Mouse (Mus musculus) T-helper 1 cell (primary cell): ENCODE measurements around the gene Nr4a1.

ENCODE experiments used
- in situ Hi-C: fragments of 300-600 bp; cut with MboI, MseI; formaldehyde crosslinking; loops from one replicate; pipeline ENCODE4 v1.15.1; 2025; ENCODE audit warnings: high pct_unique_total_duplicates

The Nr4a1 gene

GRCm38 (mm10) chr15:101283183-101283910 lies 29.3 kb downstream of the Nr4a1 start:
- in situ Hi-C loops, result no loop called here

GRCm38 (mm10) chr15:101283911-101284750 lies 30.1 kb downstream of the Nr4a1 start, which contains the start of gene Atg101:
Gene Atg101 (plus strand): TSS chr15:101284272.
- in situ Hi-C loops, result no loop called here

GRCm38 (mm10) chr15:101286129-101286770 lies 32.2 kb downstream of the Nr4a1 start:
- in situ Hi-C loops, result no loop called here

- in situ Hi-C loops, result no loop called here
These were observed 33.3 kb downstream of the Nr4a1 start for GRCm38 (mm10) chr15:101287361-101287760.

- in situ Hi-C loops, result no loop called here
These were observed 36.3 kb downstream of the Nr4a1 start for GRCm38 (mm10) chr15:101290354-101290753.

- in situ Hi-C loops, result no loop called here
These were observed 37.9 kb downstream of the Nr4a1 start for GRCm38 (mm10) chr15:101292012-101292411.

GRCm38 (mm10) chr15:101293025-101293621 lies 39.1 kb downstream of the Nr4a1 start, which contains the start of gene 6030408B16Rik:
Gene 6030408B16Rik (plus strand): TSS chr15:101293212.
- in situ Hi-C loops, result no loop called here

GRCm38 (mm10) chr15:101294028-101294894 lies 40.2 kb downstream of the Nr4a1 start:
- in situ Hi-C loops, result no loop called here

- in situ Hi-C loops, result no loop called here
These were observed 41.0 kb downstream of the Nr4a1 start for GRCm38 (mm10) chr15:101295106-101295505.

GRCm38 (mm10) chr15:101295616-101296015 lies 41.5 kb downstream of the Nr4a1 start:
- in situ Hi-C loops, result no loop called here

GRCm38 (mm10) chr15:101296091-101296490 lies 42.0 kb downstream of the Nr4a1 start:
- in situ Hi-C loops, result no loop called here

- in situ Hi-C loops, result no loop called here
These were observed 43.9 kb downstream of the Nr4a1 start for GRCm38 (mm10) chr15:101297988-101298387.

- in situ Hi-C loops, result no loop called here
These were observed 44.5 kb downstream of the Nr4a1 start for GRCm38 (mm10) chr15:101298550-101298949.

- in situ Hi-C loops, result no loop called here
These were observed 45.5 kb downstream of the Nr4a1 start for GRCm38 (mm10) chr15:101299480-101299960.

- in situ Hi-C loops, result no loop called here
These were observed 46.1 kb downstream of the Nr4a1 start for GRCm38 (mm10) chr15:101300128-101300527.

- in situ Hi-C loops, result no loop called here
These were observed 48.1 kb downstream of the Nr4a1 start for GRCm38 (mm10) chr15:101302201-101302600.

- in situ Hi-C loops, result no loop called here
These were observed 49.8 kb downstream of the Nr4a1 start for GRCm38 (mm10) chr15:101303830-101304229.

GRCm38 (mm10) chr15:101306459-101306858 lies 52.4 kb downstream of the Nr4a1 start:
- in situ Hi-C loops, result no loop called here

- in situ Hi-C loops, result no loop called here
These were observed 54.6 kb downstream of the Nr4a1 start for GRCm38 (mm10) chr15:101308440-101309348.
